Mouse (Mus musculus): ENCODE data around the gene Plod3. TPM values are rescaled to one million over a fixed set of nuclear protein-coding genes. Genes with fewer than 3 reads are reported as not detected.
"Not testable (repeated sequence)": the region's sequence is repeated elsewhere in the genome, so short reads cannot be mapped to it uniquely, and the experiment has no call there.

Gene Plod3
- polyA plus RNA-seq, 1 experiment: 124 TPM

DNA sequence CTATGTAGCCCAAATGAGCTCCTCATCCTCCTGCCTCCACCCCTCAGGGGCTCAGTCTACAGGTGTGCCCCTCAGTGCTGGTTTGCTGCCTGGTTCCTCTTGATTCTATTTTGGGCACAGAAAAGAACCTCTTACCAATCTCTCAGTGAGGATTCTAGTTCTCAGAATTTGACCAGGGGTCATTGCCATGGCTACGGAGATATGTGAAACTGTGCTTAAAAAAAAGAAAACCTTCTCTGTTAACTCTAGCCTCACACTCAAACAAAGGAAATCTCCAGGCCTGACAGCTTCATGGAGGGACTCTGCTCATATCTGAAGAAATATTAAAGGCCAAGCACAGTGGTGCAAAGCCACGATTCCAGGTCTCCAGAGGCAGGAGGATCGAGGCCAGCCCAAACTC is 44.0 kb upstream of the Plod3 start:
- Histone ChIP-seq H3K4me2 (ENCODE audit: low read depth) (no peak overlapping the region), H3K36me3 (ENCODE audit: control insufficient read depth, insufficient read depth) (no peaks in the 10 kb centered on the region), H3ac (ENCODE audit: control insufficient read depth, insufficient read length) (no peak overlapping the region), H3K27me3 (ENCODE audit: control insufficient read depth, insufficient read depth, insufficient read length) (no peaks in the 10 kb centered on the region), H3K79me2 (ENCODE audit: control insufficient read depth, insufficient read depth) (no peaks in the 10 kb centered on the region), H3K4me3 (no peak overlapping the region)
- TF ChIP-seq E2F4 (IDR thresholded peaks at IDR 0.05; ENCODE audit: insufficient read depth): no peak
- no peak for TF ChIP-seq MYOG (IDR thresholded peaks at IDR 0.05; ENCODE audit: control insufficient read depth in 1 of 3, insufficient read depth in 1 of 3, insufficient read length in 2 of 3, low read depth in 2 of 3)
- TF ChIP-seq CEBPB (IDR thresholded peaks at IDR 0.05; ENCODE audit: insufficient read depth, poor library complexity, severe bottlenecking): no peak
- no peak for TF ChIP-seq TCF3 (IDR thresholded peaks at IDR 0.05; ENCODE audit: insufficient read length, low read depth)
- TF ChIP-seq USF1 (IDR thresholded peaks at IDR 0.05; ENCODE audit: low read depth): no peak
- no peak for TF ChIP-seq MYOD1 (IDR thresholded peaks at IDR 0.05; ENCODE audit: control insufficient read depth in 1 of 3, insufficient read length in 2 of 3, low read depth in 2 of 3)
- no peak for TF ChIP-seq TCF12 (IDR thresholded peaks at IDR 0.05; ENCODE audit: insufficient read depth, poor library complexity, severe bottlenecking)

DNA sequence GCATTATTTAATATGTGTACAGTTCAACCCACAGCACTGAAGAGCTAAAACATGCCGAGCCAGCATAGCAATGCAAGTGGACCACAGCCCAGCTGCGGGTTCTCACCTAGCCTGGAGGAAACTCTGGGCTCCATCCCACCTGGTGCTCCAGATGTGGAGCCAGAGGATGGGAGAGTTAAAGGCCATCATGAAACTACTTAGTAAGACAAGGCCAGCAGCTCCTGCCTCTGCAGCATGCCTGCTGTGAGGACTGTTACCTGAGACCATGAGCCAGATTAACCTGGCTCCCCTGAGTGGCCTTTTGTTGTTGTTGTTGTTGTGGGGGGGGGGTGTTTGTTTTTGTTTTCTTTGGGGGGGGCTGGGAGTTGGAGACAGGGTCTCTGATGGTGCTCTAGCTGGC is 43.4 kb upstream of the Plod3 start:
- H3K27me3 ChIP-seq (ENCODE audit: control insufficient read depth, insufficient read depth, insufficient read length): no peaks in the 10 kb centered on the region
- TF ChIP-seq MAX (IDR thresholded peaks at IDR 0.05; ENCODE audit: low read depth) (no peak), POLR2A (IDR thresholded peaks at IDR 0.05; ENCODE audit: insufficient read length, low read depth) (no peak), TCF12 (IDR thresholded peaks at IDR 0.05; ENCODE audit: insufficient read depth, poor library complexity, severe bottlenecking) (no peak), CEBPB (IDR thresholded peaks at IDR 0.05; ENCODE audit: insufficient read depth, poor library complexity, severe bottlenecking) (no peak), USF1 (IDR thresholded peaks at IDR 0.05; ENCODE audit: low read depth) (no peak), POLR2AphosphoS2 (IDR thresholded peaks at IDR 0.05; ENCODE audit: insufficient read length, low read depth) (no peak), REST (IDR thresholded peaks at IDR 0.05; ENCODE audit: insufficient read depth, insufficient read length) (no peak), SRF (IDR thresholded peaks at IDR 0.05; ENCODE audit: control insufficient read depth, insufficient read length, low read depth) (no peak), E2F4 (IDR thresholded peaks at IDR 0.05; ENCODE audit: insufficient read depth) (no peak), MYOG (IDR thresholded peaks at IDR 0.05; ENCODE audit: control insufficient read depth in 1 of 3, insufficient read depth in 1 of 3, insufficient read length in 2 of 3, low read depth in 2 of 3) (no peak), TCF3 (IDR thresholded peaks at IDR 0.05; ENCODE audit: insufficient read length, low read depth) (no peak), MYOD1 (IDR thresholded peaks at IDR 0.05; ENCODE audit: control insufficient read depth in 1 of 3, insufficient read length in 2 of 3, low read depth in 2 of 3) (no peak)
- no peak overlapping the region for H3K4me3 ChIP-seq
- no peaks in the 10 kb centered on the region for H3K36me3 ChIP-seq (ENCODE audit: control insufficient read depth, insufficient read depth)
- H3K4me2 ChIP-seq (ENCODE audit: low read depth): no peak overlapping the region
- no peak overlapping the region for H3ac ChIP-seq (ENCODE audit: control insufficient read depth, insufficient read length)
- H3K79me2 ChIP-seq (ENCODE audit: control insufficient read depth, insufficient read depth): no peaks in the 10 kb centered on the region

DNA sequence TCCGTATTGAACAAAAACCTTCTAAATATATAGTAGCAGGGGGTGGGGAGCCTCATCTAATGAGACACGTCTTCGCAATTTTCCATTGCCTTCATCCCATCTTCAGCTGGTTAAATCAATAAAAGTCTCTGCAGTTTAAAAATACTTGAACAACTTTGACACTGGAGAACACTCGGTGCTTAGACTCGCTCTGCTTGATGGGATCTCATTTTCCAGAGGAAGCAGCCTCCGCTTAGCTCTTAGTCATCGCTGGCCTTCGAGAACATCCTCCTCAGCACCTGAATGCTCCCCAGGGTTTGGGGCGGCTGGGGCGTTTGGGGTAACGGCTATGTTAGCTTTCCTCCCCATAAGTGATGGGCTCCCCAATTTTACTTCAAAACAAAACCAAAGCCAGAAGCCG is 41.7 kb upstream of the Plod3 start:
- Histone ChIP-seq H3K79me2 (ENCODE audit: control insufficient read depth, insufficient read depth) (no peaks in the 10 kb centered on the region), H3K4me2 (ENCODE audit: low read depth) (no peak overlapping the region), H3K4me3 (no peak overlapping the region), H3ac (ENCODE audit: control insufficient read depth, insufficient read length) (no peak overlapping the region), H3K27me3 (ENCODE audit: control insufficient read depth, insufficient read depth, insufficient read length) (no peaks in the 10 kb centered on the region), H3K36me3 (ENCODE audit: control insufficient read depth, insufficient read depth) (no peaks in the 10 kb centered on the region)
- TF ChIP-seq SRF (IDR thresholded peaks at IDR 0.05; ENCODE audit: control insufficient read depth, insufficient read length, low read depth) (no peak), REST (IDR thresholded peaks at IDR 0.05; ENCODE audit: insufficient read depth, insufficient read length) (no peak), TCF12 (IDR thresholded peaks at IDR 0.05; ENCODE audit: insufficient read depth, poor library complexity, severe bottlenecking) (no peak), POLR2AphosphoS2 (IDR thresholded peaks at IDR 0.05; ENCODE audit: insufficient read length, low read depth) (no peak), MAX (IDR thresholded peaks at IDR 0.05; ENCODE audit: low read depth) (no peak), POLR2A (IDR thresholded peaks at IDR 0.05; ENCODE audit: insufficient read length, low read depth) (no peak), E2F4 (IDR thresholded peaks at IDR 0.05; ENCODE audit: insufficient read depth) (no peak), CEBPB (IDR thresholded peaks at IDR 0.05; ENCODE audit: insufficient read depth, poor library complexity, severe bottlenecking) (no peak), TCF3 (IDR thresholded peaks at IDR 0.05; ENCODE audit: insufficient read length, low read depth) (no peak), MYOG (IDR thresholded peaks at IDR 0.05; ENCODE audit: control insufficient read depth in 1 of 3, insufficient read depth in 1 of 3, insufficient read length in 2 of 3, low read depth in 2 of 3) (no peak), MYOD1 (IDR thresholded peaks at IDR 0.05; ENCODE audit: control insufficient read depth in 1 of 3, insufficient read length in 2 of 3, low read depth in 2 of 3) (no peak), USF1 (IDR thresholded peaks at IDR 0.05; ENCODE audit: low read depth) (no peak)

DNA sequence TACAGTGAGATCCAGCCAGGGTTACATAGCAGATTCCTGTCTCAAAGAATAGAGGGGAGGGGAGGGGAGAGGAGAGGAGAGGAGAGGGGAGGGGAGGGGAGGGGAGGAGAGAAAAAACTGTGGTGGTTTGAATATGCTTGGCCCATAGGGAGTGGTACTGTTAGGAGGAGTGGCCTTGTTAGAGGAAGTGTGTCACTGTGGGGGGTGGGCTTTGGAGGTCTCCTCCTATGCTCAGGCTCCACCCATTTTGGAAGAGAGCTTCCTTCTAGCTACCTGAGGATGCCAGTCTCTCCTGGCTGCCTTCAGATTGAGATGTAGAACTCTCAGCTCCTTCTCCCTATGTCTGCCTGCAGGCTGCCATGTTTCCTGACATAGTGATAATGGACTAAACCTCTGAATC is 38.9 kb upstream of the Plod3 start:
- no peak overlapping the region for H3ac ChIP-seq (ENCODE audit: control insufficient read depth, insufficient read length)
- no peak overlapping the region for H3K4me2 ChIP-seq (ENCODE audit: low read depth)
- no peak overlapping the region for H3K4me3 ChIP-seq
- no peaks in the 10 kb centered on the region for H3K79me2 ChIP-seq (ENCODE audit: control insufficient read depth, insufficient read depth)
- H3K27me3 ChIP-seq (ENCODE audit: control insufficient read depth, insufficient read depth, insufficient read length): no peaks in the 10 kb centered on the region
- TF ChIP-seq CEBPB (IDR thresholded peaks at IDR 0.05; ENCODE audit: insufficient read depth, poor library complexity, severe bottlenecking) (no peak), MYOG (IDR thresholded peaks at IDR 0.05; ENCODE audit: control insufficient read depth in 1 of 3, insufficient read depth in 1 of 3, insufficient read length in 2 of 3, low read depth in 2 of 3) (no peak), POLR2A (IDR thresholded peaks at IDR 0.05; ENCODE audit: insufficient read length, low read depth) (no peak)
- H3K36me3 ChIP-seq (ENCODE audit: control insufficient read depth, insufficient read depth): no peaks in the 10 kb centered on the region

DNA sequence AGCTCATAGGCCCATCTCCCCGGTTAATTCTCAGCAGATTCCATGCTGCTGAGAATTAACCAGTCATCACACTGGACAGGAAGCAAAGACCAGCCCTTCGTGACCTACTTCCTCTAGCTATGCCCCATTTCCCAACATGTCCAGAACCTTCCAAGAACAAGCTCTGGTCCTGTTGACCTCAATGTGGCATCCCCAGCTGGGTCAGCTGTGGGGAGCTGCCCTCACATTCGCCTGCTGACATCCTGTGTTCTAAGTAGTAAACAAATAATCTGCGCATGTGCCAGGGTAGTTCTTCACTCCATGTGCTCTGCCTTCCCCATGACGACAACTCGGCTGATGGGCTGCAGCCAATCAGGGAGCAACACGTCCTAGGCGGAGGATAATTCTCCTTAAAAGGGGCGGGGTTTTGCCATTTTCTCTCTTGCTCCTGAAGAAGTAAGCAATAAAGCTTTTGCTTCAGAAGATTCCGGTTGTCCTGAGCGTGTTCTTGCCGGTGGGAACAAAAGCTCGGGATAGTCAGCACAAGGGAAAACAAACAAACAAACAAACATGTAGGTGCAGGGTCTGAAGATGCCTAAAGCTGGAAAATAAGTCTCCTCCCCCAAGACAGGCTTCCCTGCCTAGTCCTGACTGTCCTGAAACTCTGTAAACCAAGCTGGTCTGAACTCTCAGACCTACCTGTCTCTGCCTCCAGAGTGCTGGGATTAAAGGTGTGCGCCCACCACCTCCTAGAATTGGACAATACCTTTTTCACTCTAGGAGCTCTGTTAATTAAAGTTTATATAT is 37.1 kb upstream of the Plod3 start:
- H3K4me3 ChIP-seq; H3K36me3 ChIP-seq (ENCODE audit: control insufficient read depth, insufficient read depth); H3K27me3 ChIP-seq (ENCODE audit: control insufficient read depth, insufficient read depth, insufficient read length); H3K4me2 ChIP-seq (ENCODE audit: low read depth); H3ac ChIP-seq (ENCODE audit: control insufficient read depth, insufficient read length): not testable (repeated sequence)
- peaks cover 16% of the 10 kb centered on the region for H3K79me2 ChIP-seq (ENCODE audit: control insufficient read depth, insufficient read depth)

All from myocyte (in vitro differentiated cells).